8 mouse cellular contexts compared by ENCODE assay signal in genomic region chr1:120116106-120116505, GRCm38 (mm10). TPM values are rescaled to one million over a fixed set of nuclear protein-coding genes. Genes with fewer than 3 reads are reported as not detected.
DNase-seq lines count a peak whose midpoint lies in the region; ATAC-seq and TF ChIP-seq lines count a peak whose summit lies in the region.

No protein-coding gene starts in this region.

- intact Hi-C loops in left cerebral cortex, postnatal 25 days (cut with DNase I), result no loop called here

- TF ChIP-seq CTCF in cerebellum, adult 2 months (IDR thresholded peaks at IDR 0.05; ENCODE audit: borderline replicate concordance, insufficient read depth, low read depth, low read length), result no peak
- no peak for TF ChIP-seq CTCF in intestine, postnatal 0 days (IDR thresholded peaks at IDR 0.05; ENCODE audit: low read depth)
- TF ChIP-seq CTCF in small intestine, adult 2 months (IDR thresholded peaks at IDR 0.05; ENCODE audit: extremely low read depth, insufficient read length, insufficient replicate concordance, low read depth, low read length), result no peak

- peak overlapping the region; percentile 74; the same call in 1 of the 2 replicates for H3K4me2 ChIP-seq in intestine, postnatal 0 days (replicated peaks; ENCODE audit: low read depth)

- H3K9ac ChIP-seq in intestine, postnatal 0 days (ENCODE audit: low read depth, low read length), result no peak overlapping the region

- ATAC-seq in intestine, postnatal 0 days, result peak; percentile 46

- peaks cover 49% of the 10 kb centered on the region for H3K36me3 ChIP-seq in intestine, postnatal 0 days (ENCODE audit: control insufficient read depth, insufficient read depth)
- peaks cover 57% of the 10 kb centered on the region for H3K36me3 ChIP-seq in small intestine, adult 2 months (ENCODE audit: control insufficient read depth, insufficient read depth, low read length)

- WGBS in cerebellum, adult 2 months, result 26% methylated on average over 11 of the region's 11 CpGs
- WGBS in intestine, postnatal 0 days, result 43% methylated on average over 11 of the region's 11 CpGs
- WGBS in small intestine, adult 2 months, result 36% methylated on average over 11 of the region's 11 CpGs

- DNase-seq in cerebellum, adult 2 months, result peak; percentile 42 to 45
- no peak for DNase-seq in cerebellum, adult 8-10 months
- peak; percentile 41 for DNase-seq in ovary, adult 18-20 months (ENCODE audit: low spot score)
- no peak for DNase-seq in ovary, postnatal 14 days (ENCODE audit: low spot score)
- DNase-seq in left cerebral cortex, postnatal 25 days (ENCODE audit: low spot score in 2 of 2), result no peak
- no peak for DNase-seq in MN1 (ENCODE audit: low spot score)

- peaks cover 24% of the 10 kb centered on the region for H3K4me1 ChIP-seq in cerebellum, adult 2 months (ENCODE audit: control insufficient read depth, insufficient read depth, low read length)
- 0 out of 2 replicates have a peak, but pooled peaks cover 3% of the 10 kb centered on the region for H3K4me1 ChIP-seq in intestine, postnatal 0 days (replicated peaks; ENCODE audit: control insufficient read depth, insufficient read depth, low read length)
- peaks cover 18% of the 10 kb centered on the region for H3K4me1 ChIP-seq in small intestine, adult 2 months (ENCODE audit: control insufficient read depth, insufficient read depth, insufficient read length, low read length)

- no peaks in the 10 kb centered on the region for H3K27me3 ChIP-seq in cerebellum, adult 2 months (ENCODE audit: control insufficient read depth, insufficient read depth, low read length)
- no peaks in the 10 kb centered on the region for H3K27me3 ChIP-seq in intestine, postnatal 0 days (replicated peaks; ENCODE audit: control insufficient read depth, insufficient read depth, low read length)
- H3K27me3 ChIP-seq in small intestine, adult 2 months (ENCODE audit: control insufficient read depth, insufficient read depth, low read length), result no peaks in the 10 kb centered on the region

- no peak overlapping the region for H3K4me3 ChIP-seq in cerebellum, adult 2 months (replicated peaks; ENCODE audit: insufficient read depth, low read depth, low read length)
- no peak overlapping the region for H3K4me3 ChIP-seq in intestine, postnatal 0 days (ENCODE audit: low read depth, low read length)
- 0 out of 2 replicates have a peak overlapping the region, but pooled peaks have one; percentile 11 for H3K4me3 ChIP-seq in small intestine, adult 2 months (ENCODE audit: low read depth, low read length)

- H3K27ac ChIP-seq in cerebellum, adult 2 months (ENCODE audit: insufficient read depth, low read length), result peak overlapping the region; percentile 49; the same call in 1 of the 2 replicates
- peak overlapping the region; percentile 69 for H3K27ac ChIP-seq in intestine, postnatal 0 days (ENCODE audit: low read depth, low read length)
- H3K27ac ChIP-seq in small intestine, adult 2 months (ENCODE audit: insufficient read depth, low read depth, low read length), result peak overlapping the region; percentile 81

- no peaks in the 10 kb centered on the region for H3K9me3 ChIP-seq in intestine, postnatal 0 days (ENCODE audit: control insufficient read depth)

- TF ChIP-seq POLR2A in cerebellum, adult 2 months (IDR thresholded peaks at IDR 0.05; ENCODE audit: borderline replicate concordance, insufficient read depth, low read length), result no peak
- no peak for TF ChIP-seq POLR2A in small intestine, adult 2 months (IDR thresholded peaks at IDR 0.05; ENCODE audit: low read depth, low read length)

RNA-seq across cellular contexts. Expression of gene Dbi, which starts 4.8 kb away (rescaled TPM):
- polyA plus RNA-seq in cerebellum, adult 2 months (2012; rRNA removed), result 1,176 and 1,178 TPM in 2 replicates
- polyA plus RNA-seq in intestine, postnatal 0 days (2015; fragmentation: Nextera tagmentation; extraction: Ambion mirVana), result 3,066 and 3,164 TPM in 2 replicates
- polyA plus RNA-seq in small intestine, adult 2 months (2012; rRNA removed), result 419 and 468 TPM in 2 replicates
- total RNA-seq in left cerebral cortex, postnatal 25 days (2021), result 100 to 1,000 TPM; 247 to 272 TPM

RNA-seq across cellular contexts. Expression of gene 3110009E18Rik, which starts 4.9 kb away (rescaled TPM):
- 6.5 and 7.7 TPM in 2 replicates for polyA plus RNA-seq in cerebellum, adult 2 months (2012; rRNA removed)
- polyA plus RNA-seq in intestine, postnatal 0 days (2015; fragmentation: Nextera tagmentation; extraction: Ambion mirVana), result 8.2 and 8.7 TPM in 2 replicates
- not detected in 2 replicates for polyA plus RNA-seq in small intestine, adult 2 months (2012; rRNA removed)
- total RNA-seq in left cerebral cortex, postnatal 25 days (2021), result 1 to 10 TPM; 6.7 to 7.4 TPM

RNA-seq across cellular contexts. Expression of gene Tmem37, which starts 42.2 kb away (rescaled TPM):
- 1.3 and 2.2 TPM in 2 replicates for polyA plus RNA-seq in cerebellum, adult 2 months (2012; rRNA removed)
- 593 and 673 TPM in 2 replicates for polyA plus RNA-seq in intestine, postnatal 0 days (2015; fragmentation: Nextera tagmentation; extraction: Ambion mirVana)
- polyA plus RNA-seq in small intestine, adult 2 months (2012; rRNA removed), result 121 and 171 TPM in 2 replicates
- 1 to 10 TPM; 1.2 to 1.3 TPM for total RNA-seq in left cerebral cortex, postnatal 25 days (2021)

Comparison
In these comparisons a context has a peak if more than half of its experiments do, and no peak if none do; other contexts are left out.
1. DNase-seq: peak in cerebellum, adult 2 months (2 of 2) and ovary, adult 18-20 months (single experiment); none in cerebellum, adult 8-10 months (single experiment), ovary, postnatal 14 days (single experiment), left cerebral cortex, postnatal 25 days (0 of 2) and MN1 (single experiment).
2. RNA of gene Tmem37, which starts 42.2 kb away (polyA plus RNA-seq): 593 to 673 TPM in intestine, postnatal 0 days and 121 to 171 TPM in small intestine, adult 2 months; 1.3 to 2.2 TPM in cerebellum, adult 2 months; every median in the first group is over 10 times any median in the second.
3. Peak in every context shown above with its lines, with median percentiles within 50 percentile points of each other: H3K27ac ChIP-seq.